Mouse (Mus musculus) Muller cell, postnatal 12 days (primary cell): ENCODE measurements around the gene Rhoj.

Source experiments
- DNase-seq: peaks from one replicate; pipeline ENCODE4 v3.0.0-alpha.2; 2015; ENCODE audit errors: inconsistent ontology term

The Rhoj gene

GRCm38 (mm10) chr12:75350750-75351149 is 42.6 kb downstream of the Rhoj start:
- DNase-seq: no peak

- DNase-seq: no peak
These were observed 43.7 kb downstream of the Rhoj start for GRCm38 (mm10) chr12:75351846-75352245.

DNA sequence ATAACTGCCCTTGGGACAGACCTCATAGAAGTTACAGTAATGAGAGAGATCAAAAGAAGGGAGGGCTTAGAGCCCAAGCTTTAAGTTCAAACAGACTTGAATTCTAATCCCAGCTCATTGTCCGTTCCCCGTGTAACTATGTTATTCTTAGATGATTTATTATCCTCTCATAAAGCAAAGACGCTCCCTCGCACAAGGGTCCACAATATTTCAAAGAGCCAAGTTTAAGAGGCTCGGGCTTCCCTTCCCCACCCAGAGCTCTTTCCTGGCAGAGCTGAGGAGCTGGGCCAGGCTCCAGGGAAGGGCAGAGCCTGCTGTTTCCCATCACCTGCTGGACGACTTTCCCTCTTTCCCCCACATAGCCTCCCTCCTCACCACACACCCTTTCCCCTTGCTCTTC is 44.3 kb downstream of the Rhoj start:
- DNase-seq: no peak

GRCm38 (mm10) chr12:75354354-75354753 is 46.2 kb downstream of the Rhoj start:
- peak; percentile 80 for DNase-seq

DNA sequence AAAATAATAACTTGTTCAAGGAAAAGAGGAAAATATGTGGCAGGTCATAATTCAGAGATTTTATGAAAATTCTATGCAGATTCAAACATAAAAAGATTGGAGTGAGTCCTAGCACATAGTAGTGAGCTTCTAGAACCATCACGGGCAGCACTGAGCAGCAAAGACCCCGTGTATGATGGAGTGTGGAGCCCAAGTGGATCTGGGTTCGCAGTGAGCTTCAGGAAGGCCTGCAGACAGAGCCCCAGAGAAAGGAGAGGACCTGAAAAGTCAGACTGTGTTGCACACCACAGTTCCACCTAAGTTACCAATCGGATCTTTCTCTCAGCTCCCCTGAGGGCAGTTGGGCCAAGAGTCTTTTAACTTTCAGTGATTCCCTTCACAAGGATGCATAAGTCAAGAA is 49.7 kb downstream of the Rhoj start:
- DNase-seq: no peak

DNA sequence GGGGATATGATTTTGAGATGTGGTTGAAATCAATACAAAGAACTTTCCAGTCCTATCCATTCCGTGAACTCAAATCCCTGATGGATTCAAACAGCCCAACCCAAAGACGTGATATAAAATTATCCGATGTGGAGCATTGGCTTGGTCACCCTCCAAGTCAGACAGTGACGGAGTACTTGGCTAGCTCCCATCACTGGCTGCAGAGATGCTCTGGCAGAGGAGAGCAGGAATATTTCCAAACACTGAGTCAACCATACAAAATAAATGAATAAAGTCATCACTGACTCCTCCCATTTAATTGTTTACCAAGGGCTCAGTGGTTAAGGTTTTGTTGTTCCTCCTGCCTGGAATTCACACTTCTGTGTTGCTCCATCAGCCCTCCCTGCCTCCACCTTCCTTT is 50.6 kb downstream of the Rhoj start:
- peak; percentile 87 for DNase-seq

- DNase-seq: no peak
These were observed 51.4 kb downstream of the Rhoj start for GRCm38 (mm10) chr12:75359500-75359899.

DNA sequence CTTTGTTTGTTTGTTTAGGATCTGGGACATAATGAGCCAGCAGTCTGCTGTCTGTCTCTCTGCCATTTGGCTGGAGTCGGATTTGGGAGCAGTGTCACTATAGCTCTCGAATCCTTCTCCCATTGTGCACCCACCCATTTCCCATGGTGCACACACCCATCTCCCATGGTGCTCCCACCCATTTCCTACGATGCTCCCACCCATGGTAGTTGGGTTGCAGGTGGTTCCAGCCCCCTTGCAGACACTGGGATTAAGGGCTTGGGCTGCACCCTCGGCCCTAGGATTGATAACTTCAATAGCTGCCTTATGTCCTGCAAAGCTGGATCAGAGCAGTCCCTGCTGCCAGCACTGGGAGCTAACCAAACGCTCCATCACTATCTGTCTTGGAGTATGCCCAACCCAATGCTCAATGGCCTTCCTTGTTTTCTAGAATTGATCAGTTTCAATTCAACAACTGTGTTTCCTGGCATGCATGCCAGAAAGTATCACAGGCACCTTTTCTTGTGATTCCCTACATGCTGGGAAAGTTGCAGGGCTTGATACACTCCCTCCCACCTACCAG is 51.9 kb downstream of the Rhoj start:
- DNase-seq: no peak

- no peak for DNase-seq
These were observed 54.3 kb downstream of the Rhoj start for GRCm38 (mm10) chr12:75362456-75362855.

DNA sequence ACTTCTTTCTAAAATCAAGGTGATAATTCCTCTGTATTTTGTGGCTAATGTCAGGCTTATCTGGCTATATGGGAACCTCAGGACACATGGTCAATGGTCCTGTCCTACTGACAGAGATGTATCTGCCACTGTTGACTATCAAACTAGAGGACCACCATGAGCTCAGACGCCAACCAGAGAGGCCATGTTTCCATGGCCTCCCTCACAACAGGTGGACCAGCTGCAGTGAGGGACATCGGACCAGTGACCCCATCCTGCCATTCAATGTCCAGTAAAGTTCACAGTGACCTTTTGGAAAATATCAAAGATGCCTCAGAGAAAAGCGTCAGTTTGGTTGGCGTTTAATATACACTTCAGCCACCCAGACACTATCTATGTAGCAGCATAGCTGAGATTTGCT is 56.3 kb downstream of the Rhoj start:
- DNase-seq: no peak

DNA sequence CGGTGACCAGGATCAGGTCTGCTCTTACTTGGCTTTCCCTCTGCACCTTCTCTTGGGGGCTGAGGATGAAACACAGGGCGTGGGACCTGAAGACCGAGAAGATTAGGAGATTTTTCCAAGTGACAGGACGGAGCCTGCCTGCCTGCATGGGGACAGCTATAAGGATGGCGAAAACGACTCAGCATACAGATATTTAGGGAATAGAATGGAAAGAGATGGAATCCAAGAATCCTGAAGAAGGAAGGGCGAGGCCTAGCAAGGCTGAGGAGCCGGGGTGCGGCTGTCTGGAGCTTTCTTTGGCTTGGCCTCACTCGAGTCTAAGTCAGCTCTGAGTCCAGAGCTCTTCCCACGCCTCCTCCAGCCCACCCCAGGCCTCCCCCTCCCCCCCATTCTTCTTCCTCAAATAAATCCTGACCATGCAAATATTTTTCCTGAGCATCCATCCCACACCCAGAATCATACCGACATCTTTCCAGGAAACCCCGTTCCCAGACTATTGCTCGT is 57.6 kb downstream of the Rhoj start:
- DNase-seq: no peak

DNA sequence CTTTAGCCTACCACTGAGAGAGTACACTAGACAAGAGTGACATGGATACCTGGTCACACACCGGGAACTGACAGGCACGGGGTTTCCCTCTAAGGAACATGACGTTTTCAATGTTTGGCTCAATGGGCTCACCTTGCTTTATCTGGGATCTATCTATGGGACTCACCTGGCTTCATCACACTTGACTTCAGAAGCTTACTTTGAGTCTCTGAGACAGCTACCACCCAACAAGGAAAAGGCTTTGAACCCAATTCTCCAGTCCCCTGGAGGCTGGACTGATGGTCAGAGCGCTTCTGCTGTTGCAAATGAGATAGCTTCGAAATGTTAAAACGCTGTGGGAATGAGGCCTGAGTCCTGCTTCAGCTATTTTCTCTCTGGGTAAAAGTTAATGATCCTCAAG is 59.2 kb downstream of the Rhoj start:
- no peak for DNase-seq

- peak; percentile 54 for DNase-seq
These were observed 60.4 kb downstream of the Rhoj start for GRCm38 (mm10) chr12:75368527-75368926.

DNA sequence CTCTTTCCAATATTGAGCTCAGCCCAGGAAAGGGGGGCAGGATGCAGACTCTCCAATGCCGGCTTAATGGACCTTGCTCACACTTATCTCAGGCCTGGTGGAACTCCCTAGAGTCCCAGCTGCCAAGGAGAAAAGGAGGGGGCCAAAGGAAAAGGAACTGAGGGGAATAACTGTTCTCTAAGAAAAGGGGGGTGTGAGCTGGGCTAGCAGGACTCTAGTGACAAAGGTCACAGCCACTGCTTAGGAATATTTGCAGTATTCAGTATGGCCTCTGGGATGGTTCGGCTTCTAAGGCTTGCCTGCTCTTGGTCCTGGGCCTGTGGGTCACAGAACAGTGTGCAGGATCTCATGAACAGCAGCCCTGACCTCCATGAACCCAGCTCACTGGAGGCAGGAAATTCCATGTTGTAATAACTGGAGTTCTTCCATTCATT is 61.3 kb downstream of the Rhoj start:
- DNase-seq: peak; percentile 43

DNA sequence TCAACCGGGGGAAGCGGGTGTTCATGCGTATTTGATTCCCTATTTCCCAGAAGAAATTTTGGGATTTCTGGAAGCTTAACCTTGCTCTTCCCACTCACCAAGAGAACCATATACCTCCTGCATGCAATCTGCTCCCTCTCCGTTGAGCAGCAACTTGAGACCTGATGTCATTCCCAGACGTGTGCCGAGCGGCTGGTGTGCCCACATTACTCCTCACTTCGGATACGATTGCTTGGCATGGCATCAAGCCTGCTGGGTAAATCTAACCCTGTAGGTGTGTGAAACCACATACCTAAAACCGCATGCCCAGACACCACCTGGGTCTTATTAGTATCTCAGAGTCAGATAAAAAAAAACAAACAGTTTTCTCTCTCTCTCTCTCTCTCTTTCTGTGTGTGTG is 66.3 kb downstream of the Rhoj start:
- no peak for DNase-seq

- no peak for DNase-seq
These were observed 66.9 kb downstream of the Rhoj start for GRCm38 (mm10) chr12:75375060-75375459.

GRCm38 (mm10) chr12:75376126-75376525 is 68.0 kb downstream of the Rhoj start:
- DNase-seq: no peak

GRCm38 (mm10) chr12:75386731-75387130 is 78.6 kb downstream of the Rhoj start:
- DNase-seq: no peak

GRCm38 (mm10) chr12:75387156-75387555 is 79.0 kb downstream of the Rhoj start:
- DNase-seq: no peak

DNA sequence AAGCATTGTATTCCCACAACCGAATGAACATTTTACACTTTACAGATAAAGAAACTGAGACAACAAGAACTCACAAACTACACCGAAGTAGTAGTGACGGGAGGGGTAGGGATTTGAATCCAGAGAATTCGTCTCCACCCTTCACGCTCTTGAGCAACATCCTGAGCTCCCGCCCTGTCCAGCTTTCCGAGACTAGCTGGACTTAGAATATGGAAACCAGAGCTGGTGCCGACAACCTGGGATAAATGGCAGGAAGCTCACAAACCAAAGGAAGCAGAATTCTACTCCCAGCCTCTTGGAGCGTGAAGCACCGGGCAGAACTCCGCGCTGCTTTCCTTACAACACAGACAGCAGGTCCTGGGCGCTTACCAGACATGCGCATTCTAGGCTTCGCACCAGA is 79.7 kb downstream of the Rhoj start:
- no peak for DNase-seq

GRCm38 (mm10) chr12:75388521-75388920 is 80.4 kb downstream of the Rhoj start:
- no peak for DNase-seq

DNA sequence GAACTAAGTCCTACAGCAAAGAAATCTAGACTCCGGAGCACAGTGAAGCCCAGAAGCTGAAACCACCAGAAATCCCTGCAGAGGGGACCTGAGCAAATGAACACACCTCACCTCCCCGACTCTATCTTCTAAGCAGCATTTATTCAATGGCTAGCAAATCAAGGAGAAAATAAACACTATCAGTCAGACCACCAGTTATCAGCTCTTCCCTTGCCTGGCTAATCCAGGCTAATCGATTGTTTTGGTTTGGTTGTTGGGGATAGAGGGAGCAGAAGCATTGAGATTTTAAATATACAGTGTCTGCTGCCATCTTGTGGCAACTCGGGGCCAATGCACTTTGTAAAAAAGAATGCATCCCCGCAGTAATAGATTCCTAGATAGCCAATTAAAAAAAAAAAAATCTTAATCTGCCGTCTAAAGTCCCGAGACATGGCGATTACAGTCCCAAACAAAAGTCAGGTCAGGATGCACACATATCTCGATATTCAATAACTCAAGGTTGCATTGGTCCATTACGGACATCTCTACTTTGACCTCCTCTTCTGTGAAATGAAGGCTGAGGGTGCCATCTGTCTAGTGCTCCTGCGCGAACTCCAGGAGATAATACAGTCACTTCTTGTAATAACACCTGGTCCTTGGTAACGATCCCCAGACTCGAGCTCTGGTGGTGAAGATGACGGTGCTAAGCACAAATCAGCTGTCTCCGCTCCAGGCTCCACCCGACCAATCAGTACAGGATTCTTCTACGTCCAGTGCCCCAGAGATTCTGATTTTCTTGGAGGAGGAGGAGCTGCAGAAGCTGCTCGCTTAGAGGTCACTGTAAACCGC is 81.4 kb downstream of the Rhoj start:
- DNase-seq: peak; percentile 35

- no peak for DNase-seq
These were observed 83.4 kb downstream of the Rhoj start for GRCm38 (mm10) chr12:75391526-75391925.
